Mouse (Mus musculus) lung, adult 2 months (tissue): Measurements from ENCODE around the gene Rpl19. TPM values are rescaled to one million over a fixed set of nuclear protein-coding genes. Genes with fewer than 3 reads are reported as not detected.

ENCODE experiments used
- DNase-seq: peaks from one replicate; pipeline ENCODE4 v3.0.0; 2022
- H3K4me1 ChIP-seq: fragments of 200-500 bp; 2 replicates; pipeline ENCODE4 v1.6.1; 2011; ENCODE audit warnings: low read length; ENCODE audit not compliant: control insufficient read depth, insufficient read depth
- H3K4me3 ChIP-seq: fragments of 200-500 bp; replicated peaks from 2 replicates; pipeline ENCODE3; 2011; ENCODE audit warnings: low read depth, mild to moderate bottlenecking, control low read depth, low read length; ENCODE audit errors: extremely low read depth
- CTCF ChIP-seq: fragments of 200-500 bp; IDR thresholded peaks from 2 replicates; pipeline ENCODE4 v1.5.1; 2011; ENCODE audit warnings: mild to moderate bottlenecking, low read length, control low read depth; ENCODE audit not compliant: insufficient read depth
- POLR2A ChIP-seq: fragments of 200-500 bp; IDR thresholded peaks from 2 replicates; pipeline ENCODE4 v1.6.1; 2011; ENCODE audit warnings: low read depth, mild to moderate bottlenecking, control low read depth, low read length, borderline replicate concordance; ENCODE audit errors: extremely low read depth
- WGBS: fragments of 180-500 bp; shearing (Covaris S2); methylation state at CpG from one replicate; pipeline ENCODE4 v1.1.7; 2018; 5-methylcytosine and 5-hydroxymethylcytosine counted together
- polyA plus RNA-seq: library from polyadenylated mRNA; depleted of rRNA; stranded (reverse); fragments of >200 nt; gene quantifications from 2 replicates; pipeline ENCODE4 v1.2.3, GENCODE M21; 2012

Gene Rpl19
- polyA plus RNA-seq, 1 experiment: 513 TPM

GRCm38 (mm10) chr11:98046466-98046865 lies 20.0 kb downstream of the Rpl19 start:
- H3K4me3 ChIP-seq: no peak overlapping the region
- DNase-seq: no peak
- no peaks in the 10 kb centered on the region for H3K4me1 ChIP-seq
- TF ChIP-seq CTCF (no peak), POLR2A (no peak)
- WGBS: 81% methylated on average over 1 of the region's 1 CpGs

DNA sequence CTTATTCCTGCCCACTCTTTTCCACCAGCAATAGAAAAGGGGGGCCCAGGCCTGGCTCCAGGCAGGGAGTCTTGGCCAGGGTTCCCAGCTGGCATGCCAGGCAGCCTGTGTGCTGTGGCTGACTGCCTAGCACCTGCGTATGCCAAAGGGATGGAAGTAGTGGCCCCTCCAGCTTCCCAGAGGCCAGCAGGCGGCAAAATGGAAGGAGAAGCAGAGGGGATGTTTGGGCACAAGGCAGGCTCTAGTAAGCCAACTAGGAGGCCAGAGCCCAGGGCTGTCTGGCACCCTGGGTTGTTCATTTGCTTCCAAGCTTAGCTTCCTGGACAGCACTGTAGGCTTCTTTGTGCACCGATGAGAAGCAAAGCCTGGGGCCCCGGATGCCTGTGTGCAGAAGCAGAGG lies 21.2 kb downstream of the Rpl19 start:
- TF ChIP-seq CTCF (no peak), POLR2A (no peak)
- 0 out of 2 replicates have a peak, but pooled peaks cover 4% of the 10 kb centered on the region for H3K4me1 ChIP-seq
- WGBS: 79% methylated on average over 4 of the region's 4 CpGs
- H3K4me3 ChIP-seq: no peak overlapping the region
- DNase-seq: no peak

DNA sequence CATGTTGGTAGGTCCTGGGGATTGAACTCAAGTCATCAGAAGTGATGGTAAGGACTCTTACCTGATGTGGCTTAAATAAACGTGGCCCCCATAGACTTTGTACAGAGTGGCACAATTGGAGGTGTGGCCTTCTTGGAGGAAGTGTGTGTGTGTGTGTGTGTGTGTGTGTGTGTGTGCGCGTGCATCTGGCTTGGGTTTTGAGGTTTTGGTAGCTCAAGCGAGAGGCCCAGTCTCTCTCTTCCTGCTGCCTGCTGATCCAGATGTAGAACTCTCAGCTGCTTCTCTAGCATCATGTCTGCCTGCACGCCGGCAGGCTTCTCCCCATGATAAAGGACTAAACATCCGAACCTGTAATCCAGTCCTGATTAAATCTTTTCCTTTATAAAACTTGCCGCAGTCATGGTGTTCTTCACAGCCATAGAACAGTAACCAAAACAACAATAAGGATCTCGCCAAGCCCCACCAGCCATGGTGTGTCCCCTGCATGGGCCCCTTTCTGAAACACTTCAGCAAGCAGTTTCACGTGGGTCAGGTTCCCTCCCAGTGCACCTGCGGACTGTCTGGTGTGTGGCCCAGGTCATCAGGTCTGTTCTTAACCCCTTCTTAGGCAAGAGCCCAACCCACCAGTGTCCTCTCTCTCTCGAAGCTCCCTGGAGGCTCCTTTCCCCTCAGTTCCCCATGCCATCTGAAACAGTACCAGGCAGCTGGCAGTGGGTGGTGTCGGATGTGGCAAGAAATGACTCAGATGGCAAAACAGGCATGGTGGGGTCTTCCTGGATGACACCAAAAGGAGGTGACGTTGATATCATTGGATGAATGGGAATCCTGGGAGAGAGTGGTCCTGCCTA lies 23.4 kb downstream of the Rpl19 start:
- no peak for TF ChIP-seq POLR2A
- TF ChIP-seq CTCF: no peak
- no peak for DNase-seq
- Histone ChIP-seq H3K4me3 (no peak overlapping the region), H3K4me1 (peaks cover 8% of the 10 kb centered on the region; the same call in 1 of the 2 replicates)
- 55% methylated on average over 14 of the region's 14 CpGs for WGBS

- WGBS: 29% methylated on average over 2 of the region's 2 CpGs
- Histone ChIP-seq H3K4me1 (peaks cover 8% of the 10 kb centered on the region; the same call in 1 of the 2 replicates), H3K4me3 (no peak overlapping the region)
- no peak for DNase-seq
- TF ChIP-seq POLR2A (no peak), CTCF (no peak)
These were observed 24.0 kb downstream of the Rpl19 start for GRCm38 (mm10) chr11:98050520-98050815.

DNA sequence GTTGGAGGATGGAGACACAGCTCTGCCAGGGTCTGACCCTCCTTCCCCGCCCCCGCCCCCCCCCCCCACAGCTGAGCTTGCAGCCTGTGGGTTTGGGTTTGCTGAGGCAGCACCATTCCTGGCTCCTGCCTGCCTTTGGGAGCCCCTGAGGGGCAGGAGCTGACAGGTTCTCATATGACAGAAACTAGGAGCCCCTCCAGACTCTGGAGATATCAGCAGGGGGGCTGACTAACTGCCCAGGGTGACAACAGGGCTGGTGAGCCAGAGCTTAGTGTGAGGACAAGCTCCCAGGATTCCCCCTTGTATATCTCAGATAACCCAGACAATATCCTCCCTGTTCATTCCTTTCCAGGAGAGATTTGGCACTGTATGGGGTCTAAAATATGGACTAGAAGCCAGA lies 24.4 kb downstream of the Rpl19 start:
- WGBS: 24% methylated on average over 2 of the region's 2 CpGs
- no peak for DNase-seq
- H3K4me1 ChIP-seq: peaks cover 8% of the 10 kb centered on the region; the same call in 1 of the 2 replicates
- H3K4me3 ChIP-seq: no peak overlapping the region
- no peak for TF ChIP-seq POLR2A
- no peak for TF ChIP-seq CTCF

- Histone ChIP-seq H3K4me3 (no peak overlapping the region), H3K4me1 (peaks cover 8% of the 10 kb centered on the region; the same call in 1 of the 2 replicates)
- no peak for TF ChIP-seq POLR2A
- no peak for TF ChIP-seq CTCF
- no peak for DNase-seq
- 9% methylated on average over 12 of the region's 12 CpGs for WGBS
These were observed 25.2 kb downstream of the Rpl19 start for GRCm38 (mm10) chr11:98051611-98052128.

- peaks cover 8% of the 10 kb centered on the region; the same call in 1 of the 2 replicates for H3K4me1 ChIP-seq
- DNase-seq: no peak
- no peak overlapping the region for H3K4me3 ChIP-seq
- TF ChIP-seq POLR2A (no peak), CTCF (no peak)
- WGBS: 1% methylated on average over 83 of the region's 83 CpGs
These were observed 25.8 kb downstream of the Rpl19 start for GRCm38 (mm10) chr11:98052129-98052988.

GRCm38 (mm10) chr11:98052989-98053834 lies 26.7 kb downstream of the Rpl19 start, which contains the start of gene Stac2:
Gene Stac2 (minus strand): TSS chr11:98053462.
- WGBS: 3% methylated on average over 48 of the region's 48 CpGs
- TF ChIP-seq POLR2A: no peak
- no peak for TF ChIP-seq CTCF
- peak within 1 kb of the TSS; percentile 2 for H3K4me3 ChIP-seq
- H3K4me1 ChIP-seq: peaks cover 8% of the 10 kb centered on the region; the same call in 1 of the 2 replicates
- DNase-seq: peak; percentile 53

GRCm38 (mm10) chr11:98057466-98057865 lies 31.0 kb downstream of the Rpl19 start:
- 25% methylated on average over 9 of the region's 9 CpGs for WGBS
- H3K4me1 ChIP-seq: peaks cover 6% of the 10 kb centered on the region; the same call in 1 of the 2 replicates

More at GRCm38 (mm10) chr11:98057466-98057865, 31.0 kb downstream of the Rpl19 start:
- TF ChIP-seq CTCF (no peak), POLR2A (no peak)
- no peak overlapping the region for H3K4me3 ChIP-seq
- DNase-seq: no peak
